Mouse (Mus musculus) CD8-positive naive resting alpha-beta T cell, adult 2 months (primary cell): ENCODE measurements around the gene Dhx16.
"Not testable (repeated sequence)": the region's sequence is repeated elsewhere in the genome, so short reads cannot be mapped to it uniquely, and the experiment has no call there.

Experiments
- DNase-seq, 2 experiments: peaks; one replicate each; pipeline ENCODE4 v3.0.0; 2022; ENCODE audit warnings: low read depth in 2 of 2, low spot score in 2 of 2

The Dhx16 gene

DNA sequence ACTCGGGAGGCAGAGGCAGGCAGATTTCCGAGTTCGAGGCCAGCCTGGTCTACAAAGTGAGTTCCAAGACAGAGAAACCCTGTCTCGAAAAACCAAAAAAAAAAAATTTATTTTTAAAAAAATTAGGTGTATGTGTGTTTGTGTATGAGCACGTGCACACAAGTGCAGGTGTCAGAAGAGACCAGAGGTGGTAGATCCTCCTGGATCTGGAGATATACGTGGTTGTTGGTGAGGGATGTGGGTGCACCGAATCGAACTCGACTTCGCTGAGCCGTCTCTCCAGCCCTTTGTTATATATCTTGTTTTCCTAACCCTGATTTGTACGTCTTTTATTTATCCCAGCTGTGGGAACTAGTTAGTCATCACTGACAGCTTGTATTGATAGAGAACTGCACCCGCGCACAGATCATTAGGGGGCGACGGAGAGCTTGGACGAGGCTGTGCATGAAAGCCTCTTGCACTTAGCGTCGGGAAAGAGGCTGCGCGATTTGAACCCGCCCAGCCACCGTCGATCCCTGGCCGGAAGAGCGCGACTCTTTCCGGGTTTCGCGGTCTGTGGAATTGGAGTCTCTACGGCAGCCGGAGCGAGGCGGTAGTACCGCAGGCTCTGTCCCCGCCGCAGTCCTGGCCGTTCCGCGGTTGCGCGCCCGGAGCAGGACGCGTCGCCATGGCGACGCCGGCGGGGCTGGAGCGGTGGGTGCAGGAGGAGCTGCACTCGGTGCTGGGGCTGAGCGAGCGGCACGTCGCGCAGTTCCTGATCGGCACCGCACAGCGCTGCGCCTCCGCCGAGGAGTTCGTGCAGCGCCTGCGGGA, at the start of gene Dhx16:
Gene Dhx16 (plus strand): TSS at position 575 of the 813 bp plus-strand sequence.
- peak; percentile 87 to 96 for DNase-seq

GRCm38 (mm10) chr17:35832400-35833238, 47.0 kb upstream of the Dhx16 start:
- DNase-seq: no peak

DNA sequence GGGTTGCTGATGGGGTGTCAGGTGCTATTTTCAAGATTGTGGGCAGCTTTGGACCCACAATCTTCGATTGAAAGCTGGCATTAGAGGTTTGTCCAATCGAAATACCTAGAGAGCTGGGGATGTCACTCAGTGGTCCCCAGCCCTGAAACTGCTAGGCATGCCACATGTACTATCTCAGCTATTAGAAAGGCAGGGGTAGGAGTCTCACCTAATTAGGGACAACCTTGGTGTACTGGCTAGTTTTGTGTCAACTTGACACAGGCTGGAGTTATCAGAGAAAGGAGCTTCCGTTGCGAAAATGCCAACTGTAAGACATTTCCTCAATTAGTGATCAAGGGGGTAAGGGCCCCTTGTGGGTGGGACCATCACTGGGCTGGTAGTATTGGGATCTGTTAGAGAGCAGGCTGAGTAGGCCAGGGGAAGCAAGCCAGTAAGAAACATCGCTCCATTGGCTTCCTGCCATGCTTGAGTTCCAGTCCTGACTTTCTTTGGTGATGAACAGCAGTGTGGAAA, 46.3 kb upstream of the Dhx16 start:
- no peak for DNase-seq

DNA sequence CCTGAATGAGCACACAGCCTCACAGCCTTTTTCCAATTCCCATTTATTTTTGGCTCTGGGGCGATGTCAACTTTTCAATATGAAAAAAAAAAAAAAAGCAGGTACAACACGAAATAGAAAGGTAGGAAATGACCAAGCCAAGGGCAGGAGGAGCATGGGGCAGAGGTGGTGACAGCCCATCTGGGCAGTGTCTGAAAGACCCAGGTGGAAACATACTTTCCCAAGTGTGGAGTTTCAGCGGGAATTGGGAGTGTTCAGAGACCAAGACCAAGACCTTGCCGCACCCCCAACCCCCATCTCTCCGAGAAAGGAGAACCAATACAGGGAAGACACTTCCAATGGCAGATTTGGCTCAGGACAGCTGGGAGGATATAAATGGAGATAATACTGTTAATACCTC, 45.7 kb upstream of the Dhx16 start:
- no peak for DNase-seq

- DNase-seq: no peak
Measured at GRCm38 (mm10) chr17:35834696-35835422, 44.8 kb upstream of the Dhx16 start.

GRCm38 (mm10) chr17:35835424-35836140, 44.0 kb upstream of the Dhx16 start:
- DNase-seq: no peak

GRCm38 (mm10) chr17:35836178-35836965, 43.2 kb upstream of the Dhx16 start:
- peak; percentile 75 to 85 for DNase-seq

DNA sequence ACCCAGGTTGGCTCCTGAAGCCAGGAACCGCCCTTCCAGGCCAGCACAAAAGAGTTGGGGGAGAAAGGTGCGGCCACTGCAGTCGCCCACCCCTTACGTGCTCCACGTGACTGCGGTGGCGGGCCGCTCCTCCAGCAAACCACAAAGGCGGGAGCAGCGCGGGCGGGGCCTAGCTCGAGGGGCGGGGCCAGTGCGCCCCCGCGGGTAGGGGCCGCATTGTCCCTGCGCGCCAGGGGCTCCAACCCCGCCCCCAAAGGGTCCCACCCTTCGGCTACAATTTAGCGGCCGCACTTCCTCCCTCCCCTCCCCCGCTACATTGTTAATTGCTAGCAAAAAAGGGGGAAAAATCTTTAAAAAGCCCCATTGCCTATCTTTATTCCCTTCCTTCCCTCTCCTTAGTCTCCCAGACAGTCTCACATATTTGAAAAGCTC, 42.6 kb upstream of the Dhx16 start:
- DNase-seq: peak; percentile 47 to 63

GRCm38 (mm10) chr17:35837487-35837886, 42.1 kb upstream of the Dhx16 start:
- DNase-seq: no peak

DNA sequence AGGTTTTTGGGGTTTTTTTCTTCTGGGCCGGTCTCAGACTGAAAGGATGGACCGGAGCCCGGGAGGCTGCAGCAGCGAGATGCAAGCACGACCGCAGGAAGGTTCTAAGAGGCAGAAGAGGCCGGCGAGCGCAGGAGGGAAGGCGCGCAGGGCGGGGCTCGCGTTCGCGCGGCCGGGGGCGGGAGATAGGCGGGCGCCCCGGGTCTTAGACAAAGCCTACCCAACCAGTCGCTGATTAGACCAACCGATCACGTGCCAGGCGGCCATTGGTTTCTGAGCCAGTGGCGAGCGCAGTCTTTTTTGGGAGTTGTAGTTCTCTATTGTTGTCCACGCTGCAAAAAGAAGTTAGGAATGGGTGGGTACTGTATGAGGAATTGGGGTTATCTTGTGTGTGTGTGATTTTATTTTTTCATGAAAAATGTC, 41.5 kb upstream of the Dhx16 start, which contains the start of gene Tubb5:
Gene Tubb5 (minus strand): TSS at position 185 of the 423 bp plus-strand sequence.
- peak; percentile 79 to 83 for DNase-seq

DNA sequence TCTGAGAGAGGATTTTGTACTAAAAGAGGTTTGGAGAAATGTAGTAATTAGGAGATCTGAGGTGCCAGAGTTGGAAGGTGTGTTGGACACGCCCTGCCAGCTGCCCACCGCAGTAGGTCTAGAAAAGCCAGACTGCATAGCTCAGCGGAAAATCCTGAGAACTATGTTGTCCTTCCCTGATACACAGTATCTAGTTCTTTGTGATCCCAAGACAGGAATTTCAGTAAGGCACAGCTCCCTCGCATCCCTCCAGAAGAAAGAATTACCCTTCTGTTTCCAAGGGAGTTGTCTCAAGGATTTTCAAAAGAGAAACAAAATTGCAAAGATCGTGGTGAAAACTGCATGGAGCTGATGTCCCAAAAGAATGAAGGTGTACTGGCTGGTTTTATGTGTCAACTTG, 41.0 kb upstream of the Dhx16 start:
- DNase-seq: no peak

GRCm38 (mm10) chr17:35839002-35839401, 40.6 kb upstream of the Dhx16 start:
- DNase-seq: not testable (repeated sequence)

GRCm38 (mm10) chr17:35840561-35840960, 39.1 kb upstream of the Dhx16 start:
- DNase-seq: no peak

DNA sequence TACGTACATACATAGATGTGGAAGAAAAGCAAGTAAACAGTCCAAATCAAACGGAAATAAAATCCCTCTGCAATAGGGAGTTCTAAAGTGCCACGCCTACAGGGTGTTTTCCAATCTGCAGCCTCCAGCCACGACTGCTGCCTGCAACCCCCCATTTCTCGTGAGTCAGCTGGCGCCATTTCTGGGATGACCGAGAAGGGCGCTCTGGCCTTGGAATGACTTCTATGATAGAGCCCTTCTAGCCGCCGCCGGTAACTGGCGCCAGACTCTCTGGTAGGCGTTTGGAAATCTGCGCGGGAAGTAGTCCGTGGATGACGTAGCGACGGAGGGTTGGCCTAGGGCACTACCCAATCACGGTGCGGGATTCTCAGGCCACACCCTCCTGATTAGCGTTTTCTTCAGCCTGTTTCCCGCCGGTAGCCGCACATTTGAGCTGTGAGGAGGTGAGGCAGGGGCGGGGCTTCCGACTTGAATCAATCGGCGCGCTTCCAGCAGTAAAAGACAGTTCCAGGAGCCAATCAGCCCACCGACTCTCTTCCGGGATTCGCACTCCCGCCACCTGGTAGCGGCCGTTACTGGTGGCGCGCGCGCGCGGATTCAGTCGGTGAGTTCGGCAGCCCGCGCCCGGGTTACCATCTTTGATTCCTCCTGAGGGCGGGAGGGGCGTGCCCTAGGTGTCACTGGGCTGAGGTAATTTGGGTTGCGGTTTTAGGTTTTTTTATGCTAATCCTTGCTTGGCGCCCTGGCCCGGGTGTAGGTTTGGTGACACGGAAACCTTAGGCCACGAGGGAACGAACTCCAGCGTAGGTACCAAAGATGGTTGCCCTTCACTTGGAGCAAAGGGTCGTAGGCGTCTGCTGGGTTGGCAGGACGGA, 38.3 kb upstream of the Dhx16 start, which contains the start of gene Mdc1:
Gene Mdc1 (plus strand): TSS at position 440 of the 875 bp plus-strand sequence.
- DNase-seq: peak; percentile 98

GRCm38 (mm10) chr17:35842006-35842405, 37.6 kb upstream of the Dhx16 start:
- DNase-seq: no peak

GRCm38 (mm10) chr17:35843514-35843913, 36.1 kb upstream of the Dhx16 start:
- no peak for DNase-seq

DNA sequence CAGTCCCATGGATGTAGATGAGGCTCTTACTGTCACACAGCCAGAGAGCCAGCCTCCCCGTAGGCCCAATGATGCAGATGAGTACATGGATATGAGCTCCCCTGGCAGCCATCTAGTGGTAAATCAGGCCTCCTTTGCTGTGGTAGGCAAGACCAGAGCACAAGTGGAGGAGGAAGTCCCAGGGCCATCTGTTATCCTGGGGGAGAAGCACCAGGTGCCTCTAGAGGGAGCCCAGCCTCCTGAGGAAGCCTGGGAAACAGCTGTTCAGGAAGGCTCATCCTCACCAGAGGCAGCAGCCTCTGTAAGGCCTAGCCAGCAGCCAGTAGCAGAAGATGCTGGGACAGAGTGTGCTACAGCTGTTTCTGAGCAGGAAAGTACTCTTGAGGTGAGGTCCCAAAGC, 31.5 kb upstream of the Dhx16 start:
- DNase-seq: no peak

- no peak for DNase-seq
Measured at GRCm38 (mm10) chr17:35850974-35851373, 28.6 kb upstream of the Dhx16 start.

- no peak for DNase-seq
Measured at GRCm38 (mm10) chr17:35859371-35859770, 20.2 kb upstream of the Dhx16 start.
